Mouse (Mus musculus): ENCODE results near the gene Rnf144b. TPM values are rescaled to one million over a fixed set of nuclear protein-coding genes. Genes with fewer than 3 reads are reported as not detected.

The Rnf144b gene
- 0.92 and 1.1 TPM in 2 replicates for polyA plus RNA-seq (2014; fragmentation: Nextera tagmentation; extraction: Ambion mirVana)

GRCm38 (mm10) chr13:47122537-47123430 lies at the start of gene Rnf144b:
Gene Rnf144b, plus strand, starts transcription at chr13:47122656.
- Histone ChIP-seq H3K9me3 (ENCODE audit: control insufficient read depth, low read length) (no peaks in the 10 kb centered on the region), H3K9ac (ENCODE audit: low read length) (peak within 1 kb of the TSS; percentile 57), H3K4me2 (peak within 1 kb of the TSS; percentile 98), H3K27me3 (ENCODE audit: control insufficient read depth, insufficient read depth, low read length) (peaks cover 27% of the 10 kb centered on the region), H3K27ac (ENCODE audit: low read depth, low read length) (no peak within 1 kb of the TSS), H3K36me3 (ENCODE audit: control insufficient read depth, insufficient read depth, low read length) (no peaks in the 10 kb centered on the region), H3K4me1 (ENCODE audit: control insufficient read depth, insufficient read depth, low read length) (peaks cover 7% of the 10 kb centered on the region), H3K4me3 (ENCODE audit: low read depth, low read length) (peak within 1 kb of the TSS; percentile 51)
- peak; percentile 95 for DNase-seq (ENCODE audit: low spot score, missing footprints)
- no peak for ATAC-seq (ENCODE audit: low FRiP score)
- 1% methylated on average over 55 of the region's 55 CpGs for WGBS

- DNase-seq (ENCODE audit: low spot score, missing footprints) (no peak), ATAC-seq (ENCODE audit: low FRiP score) (no peak)
- no peaks in the 10 kb centered on the region for H3K9me3 ChIP-seq (ENCODE audit: control insufficient read depth, low read length)
- 90% methylated on average over 5 of the region's 5 CpGs for WGBS
- no peak overlapping the region for H3K4me3 ChIP-seq (ENCODE audit: low read depth, low read length)
- no peak overlapping the region for H3K27ac ChIP-seq (ENCODE audit: low read depth, low read length)
- H3K9ac ChIP-seq (ENCODE audit: low read length) = no peak overlapping the region
- no peaks in the 10 kb centered on the region for H3K27me3 ChIP-seq (ENCODE audit: control insufficient read depth, insufficient read depth, low read length)
- H3K4me1 ChIP-seq (ENCODE audit: control insufficient read depth, insufficient read depth, low read length) = no peaks in the 10 kb centered on the region
- peaks cover 3% of the 10 kb centered on the region for H3K36me3 ChIP-seq (ENCODE audit: control insufficient read depth, insufficient read depth, low read length)
- H3K4me2 ChIP-seq = no peak overlapping the region
Measured at GRCm38 (mm10) chr13:47076156-47076555, 46.3 kb upstream of the Rnf144b start.

- Histone ChIP-seq H3K27ac (ENCODE audit: low read depth, low read length) (no peak overlapping the region), H3K36me3 (ENCODE audit: control insufficient read depth, insufficient read depth, low read length) (peaks cover 5% of the 10 kb centered on the region), H3K27me3 (ENCODE audit: control insufficient read depth, insufficient read depth, low read length) (no peaks in the 10 kb centered on the region), H3K9me3 (ENCODE audit: control insufficient read depth, low read length) (no peaks in the 10 kb centered on the region), H3K4me1 (ENCODE audit: control insufficient read depth, insufficient read depth, low read length) (no peaks in the 10 kb centered on the region), H3K9ac (ENCODE audit: low read length) (no peak overlapping the region), H3K4me2 (no peak overlapping the region), H3K4me3 (ENCODE audit: low read depth, low read length) (no peak overlapping the region)
- no peak for ATAC-seq (ENCODE audit: low FRiP score)
- DNase-seq (ENCODE audit: low spot score, missing footprints) = no peak
Measured at GRCm38 (mm10) chr13:47077367-47077766, 45.1 kb upstream of the Rnf144b start.

- no peaks in the 10 kb centered on the region for H3K4me1 ChIP-seq (ENCODE audit: control insufficient read depth, insufficient read depth, low read length)
- no peaks in the 10 kb centered on the region for H3K9me3 ChIP-seq (ENCODE audit: control insufficient read depth, low read length)
- H3K27ac ChIP-seq (ENCODE audit: low read depth, low read length) = no peak overlapping the region
- WGBS = 80% methylated on average over 5 of the region's 5 CpGs
- ATAC-seq (ENCODE audit: low FRiP score) (no peak), DNase-seq (ENCODE audit: low spot score, missing footprints) (no peak)
- H3K9ac ChIP-seq (ENCODE audit: low read length) = no peak overlapping the region
- H3K4me3 ChIP-seq (ENCODE audit: low read depth, low read length) = no peak overlapping the region
- peaks cover 5% of the 10 kb centered on the region for H3K36me3 ChIP-seq (ENCODE audit: control insufficient read depth, insufficient read depth, low read length)
- H3K27me3 ChIP-seq (ENCODE audit: control insufficient read depth, insufficient read depth, low read length) = no peaks in the 10 kb centered on the region
- no peak overlapping the region for H3K4me2 ChIP-seq
Measured at GRCm38 (mm10) chr13:47078799-47079198, 43.7 kb upstream of the Rnf144b start.

- Histone ChIP-seq H3K27ac (ENCODE audit: low read depth, low read length) (no peak overlapping the region), H3K4me1 (ENCODE audit: control insufficient read depth, insufficient read depth, low read length) (no peaks in the 10 kb centered on the region), H3K9ac (ENCODE audit: low read length) (no peak overlapping the region), H3K4me3 (ENCODE audit: low read depth, low read length) (no peak overlapping the region), H3K9me3 (ENCODE audit: control insufficient read depth, low read length) (no peaks in the 10 kb centered on the region), H3K4me2 (no peak overlapping the region), H3K36me3 (ENCODE audit: control insufficient read depth, insufficient read depth, low read length) (peaks cover 5% of the 10 kb centered on the region), H3K27me3 (ENCODE audit: control insufficient read depth, insufficient read depth, low read length) (no peaks in the 10 kb centered on the region)
- ATAC-seq (ENCODE audit: low FRiP score) = no peak
- no peak for DNase-seq (ENCODE audit: low spot score, missing footprints)
- WGBS = 88% methylated on average over 4 of the region's 4 CpGs
Measured at GRCm38 (mm10) chr13:47080905-47081505, 41.5 kb upstream of the Rnf144b start.

GRCm38 (mm10) chr13:47088433-47088832 lies 34.0 kb upstream of the Rnf144b start:
- 96% methylated on average over 1 of the region's 1 CpGs for WGBS
- Histone ChIP-seq H3K27me3 (ENCODE audit: control insufficient read depth, insufficient read depth, low read length) (no peaks in the 10 kb centered on the region), H3K36me3 (ENCODE audit: control insufficient read depth, insufficient read depth, low read length) (peaks cover 19% of the 10 kb centered on the region), H3K4me2 (no peak overlapping the region), H3K4me3 (ENCODE audit: low read depth, low read length) (no peak overlapping the region), H3K9me3 (ENCODE audit: control insufficient read depth, low read length) (no peaks in the 10 kb centered on the region), H3K27ac (ENCODE audit: low read depth, low read length) (no peak overlapping the region), H3K4me1 (ENCODE audit: control insufficient read depth, insufficient read depth, low read length) (no peaks in the 10 kb centered on the region), H3K9ac (ENCODE audit: low read length) (no peak overlapping the region)
- ATAC-seq (ENCODE audit: low FRiP score) (no peak), DNase-seq (ENCODE audit: low spot score, missing footprints) (no peak)

- WGBS = 92% methylated on average over 2 of the region's 2 CpGs
- Histone ChIP-seq H3K27ac (ENCODE audit: low read depth, low read length) (no peak overlapping the region), H3K9ac (ENCODE audit: low read length) (no peak overlapping the region), H3K27me3 (ENCODE audit: control insufficient read depth, insufficient read depth, low read length) (no peaks in the 10 kb centered on the region), H3K4me2 (no peak overlapping the region), H3K36me3 (ENCODE audit: control insufficient read depth, insufficient read depth, low read length) (peaks cover 22% of the 10 kb centered on the region), H3K4me3 (ENCODE audit: low read depth, low read length) (no peak overlapping the region), H3K4me1 (ENCODE audit: control insufficient read depth, insufficient read depth, low read length) (no peaks in the 10 kb centered on the region), H3K9me3 (ENCODE audit: control insufficient read depth, low read length) (no peaks in the 10 kb centered on the region)
- DNase-seq (ENCODE audit: low spot score, missing footprints) (no peak), ATAC-seq (ENCODE audit: low FRiP score) (no peak)
Measured at GRCm38 (mm10) chr13:47089271-47089670, 33.2 kb upstream of the Rnf144b start.

- Histone ChIP-seq H3K9me3 (ENCODE audit: control insufficient read depth, low read length) (no peaks in the 10 kb centered on the region), H3K27ac (ENCODE audit: low read depth, low read length) (no peak overlapping the region), H3K9ac (ENCODE audit: low read length) (no peak overlapping the region), H3K36me3 (ENCODE audit: control insufficient read depth, insufficient read depth, low read length) (peaks cover 17% of the 10 kb centered on the region), H3K4me2 (no peak overlapping the region), H3K27me3 (ENCODE audit: control insufficient read depth, insufficient read depth, low read length) (no peaks in the 10 kb centered on the region), H3K4me3 (ENCODE audit: low read depth, low read length) (no peak overlapping the region), H3K4me1 (ENCODE audit: control insufficient read depth, insufficient read depth, low read length) (no peaks in the 10 kb centered on the region)
- 95% methylated on average over 2 of the region's 2 CpGs for WGBS
- DNase-seq (ENCODE audit: low spot score, missing footprints) (no peak), ATAC-seq (ENCODE audit: low FRiP score) (no peak)
Measured at GRCm38 (mm10) chr13:47093791-47094190, 28.7 kb upstream of the Rnf144b start.

GRCm38 (mm10) chr13:47096591-47096990 lies 25.9 kb upstream of the Rnf144b start:
- H3K4me2 ChIP-seq = no peak overlapping the region
- H3K4me1 ChIP-seq (ENCODE audit: control insufficient read depth, insufficient read depth, low read length) = no peaks in the 10 kb centered on the region
- DNase-seq (ENCODE audit: low spot score, missing footprints) (no peak), ATAC-seq (ENCODE audit: low FRiP score) (no peak)
- no peak overlapping the region for H3K4me3 ChIP-seq (ENCODE audit: low read depth, low read length)
- WGBS = 84% methylated on average over 2 of the region's 2 CpGs
- no peaks in the 10 kb centered on the region for H3K9me3 ChIP-seq (ENCODE audit: control insufficient read depth, low read length)
- no peak overlapping the region for H3K27ac ChIP-seq (ENCODE audit: low read depth, low read length)
- H3K9ac ChIP-seq (ENCODE audit: low read length) = no peak overlapping the region
- H3K27me3 ChIP-seq (ENCODE audit: control insufficient read depth, insufficient read depth, low read length) = no peaks in the 10 kb centered on the region
- H3K36me3 ChIP-seq (ENCODE audit: control insufficient read depth, insufficient read depth, low read length) = peaks cover 14% of the 10 kb centered on the region
